Mouse (Mus musculus) thymus, postnatal 0 days (tissue): ENCODE data around the gene Gfod1. TPM values are rescaled to one million over a fixed set of nuclear protein-coding genes. Genes with fewer than 3 reads are reported as not detected.

Experiments
- DNase-seq: peaks from one replicate; pipeline ENCODE4 v3.0.0-alpha.2; 2015; ENCODE audit warnings: low spot score
- polyA plus RNA-seq: library from polyadenylated mRNA; unstranded; fragments of >200 nt; fragmentation: Nextera tagmentation; extraction: Ambion mirVana; gene quantifications from 2 replicates; pipeline ENCODE4 v1.2.1, GENCODE M21; 2015

The Gfod1 gene
- polyA plus RNA-seq, 1 experiment from 2014 or later: 1.8 TPM

GRCm38 (mm10) chr13:43203641-43204040 is 100.3 kb downstream of the Gfod1 start:
- DNase-seq: no peak

DNA sequence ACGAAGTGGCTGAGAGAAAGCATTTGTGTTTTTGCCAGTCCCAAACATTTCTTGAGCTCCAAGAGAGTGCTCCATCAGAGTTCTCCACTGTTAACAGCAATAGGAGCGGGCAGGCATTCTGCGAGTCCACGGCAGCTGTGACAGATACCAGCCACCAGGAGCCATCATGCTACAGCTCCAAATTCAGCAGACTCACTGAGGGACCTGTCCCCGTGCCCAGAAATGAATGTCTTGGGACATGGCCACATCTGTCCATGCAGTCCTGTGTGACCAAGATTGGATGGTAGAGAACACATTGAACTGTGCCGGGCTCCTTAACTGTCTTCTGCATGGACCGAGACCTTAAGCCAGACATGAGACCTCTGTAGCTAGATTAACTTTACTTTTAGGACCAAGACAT is 100.7 kb downstream of the Gfod1 start:
- no peak for DNase-seq

DNA sequence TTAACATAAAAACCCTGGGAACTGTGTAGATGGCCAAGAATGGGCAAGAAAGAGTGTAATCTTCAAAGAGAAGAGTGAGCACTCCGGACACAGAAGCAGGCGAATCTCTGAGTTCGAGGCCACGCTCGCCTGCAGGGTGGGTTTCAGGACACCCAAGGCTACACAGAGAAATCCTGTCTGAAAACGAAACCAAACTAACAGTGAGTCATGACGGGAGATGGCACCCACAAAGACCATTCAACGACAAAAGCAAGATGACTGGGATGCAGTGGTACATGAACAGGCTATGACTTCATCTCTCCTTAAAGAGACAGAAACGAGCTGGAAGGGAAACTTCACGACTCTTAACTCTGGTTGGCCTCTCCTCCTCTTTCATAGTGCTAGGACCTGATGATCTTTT is 101.6 kb downstream of the Gfod1 start:
- DNase-seq: no peak

- DNase-seq: peak; percentile 43
These were observed 102.9 kb downstream of the Gfod1 start for GRCm38 (mm10) chr13:43201033-43201432.

DNA sequence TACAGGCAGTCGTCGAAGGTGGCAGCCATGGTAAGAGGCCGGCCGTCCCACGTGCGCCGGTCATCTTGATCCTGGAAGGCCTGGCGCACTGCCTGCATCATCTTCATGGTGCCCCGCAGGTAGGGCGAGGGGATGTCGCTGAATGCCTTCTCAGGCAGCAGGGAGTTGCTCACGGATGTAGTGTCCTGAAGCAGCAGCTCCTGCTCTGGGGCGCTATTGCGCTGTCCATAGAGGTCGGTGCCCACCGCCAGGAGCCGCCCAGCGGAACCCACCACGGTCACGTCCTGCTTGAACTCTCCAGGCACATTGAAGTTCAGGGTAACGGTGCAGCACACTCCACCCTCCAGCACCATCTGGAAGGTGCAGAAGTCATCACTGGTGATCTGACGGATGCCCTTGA is 103.5 kb downstream of the Gfod1 start:
- no peak for DNase-seq

DNA sequence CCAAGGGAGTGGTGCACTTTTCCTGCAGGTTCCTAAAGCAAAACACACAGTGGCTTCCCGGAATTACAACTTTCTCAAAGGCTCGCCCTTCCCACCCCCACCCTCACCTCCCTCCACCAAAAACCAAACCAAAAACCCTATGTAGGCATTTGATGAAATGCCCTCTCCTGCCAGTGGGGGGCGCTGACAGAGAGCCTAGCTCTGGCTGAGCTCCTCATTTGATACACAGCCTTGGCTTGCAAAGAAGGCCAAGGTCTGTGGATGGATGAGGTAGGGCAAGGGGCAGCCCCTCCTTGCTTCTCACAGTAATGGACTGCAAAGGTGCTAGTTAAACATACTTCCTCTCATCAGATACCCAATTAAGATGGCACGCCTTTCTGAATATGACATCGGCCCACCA is 104.2 kb downstream of the Gfod1 start:
- peak; percentile 35 for DNase-seq

GRCm38 (mm10) chr13:43199282-43199681 is 104.7 kb downstream of the Gfod1 start:
- no peak for DNase-seq

GRCm38 (mm10) chr13:43197187-43197586 is 106.8 kb downstream of the Gfod1 start:
- DNase-seq: peak; percentile 48

DNA sequence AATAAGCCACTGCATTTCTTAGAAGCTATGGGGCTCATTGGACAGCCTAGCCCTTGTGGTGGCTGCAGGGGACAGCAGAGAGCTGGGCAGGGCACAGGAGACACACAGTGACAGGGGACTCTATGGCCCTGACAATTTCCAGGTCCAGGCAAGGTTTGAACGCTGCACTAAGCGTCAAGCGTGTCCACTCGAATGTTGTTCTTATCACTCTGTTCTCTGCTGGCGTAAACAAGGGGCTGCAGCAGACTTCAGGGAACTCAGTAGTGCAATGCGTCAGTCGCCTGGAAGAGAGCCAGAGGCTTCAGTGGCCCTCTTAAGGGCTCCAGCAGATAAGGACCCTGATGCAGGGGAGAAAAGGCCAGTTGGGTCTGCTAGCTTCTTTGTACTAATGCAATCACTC is 108.0 kb downstream of the Gfod1 start:
- no peak for DNase-seq

- no peak for DNase-seq
These were observed 110.0 kb downstream of the Gfod1 start for GRCm38 (mm10) chr13:43193932-43194331.

DNA sequence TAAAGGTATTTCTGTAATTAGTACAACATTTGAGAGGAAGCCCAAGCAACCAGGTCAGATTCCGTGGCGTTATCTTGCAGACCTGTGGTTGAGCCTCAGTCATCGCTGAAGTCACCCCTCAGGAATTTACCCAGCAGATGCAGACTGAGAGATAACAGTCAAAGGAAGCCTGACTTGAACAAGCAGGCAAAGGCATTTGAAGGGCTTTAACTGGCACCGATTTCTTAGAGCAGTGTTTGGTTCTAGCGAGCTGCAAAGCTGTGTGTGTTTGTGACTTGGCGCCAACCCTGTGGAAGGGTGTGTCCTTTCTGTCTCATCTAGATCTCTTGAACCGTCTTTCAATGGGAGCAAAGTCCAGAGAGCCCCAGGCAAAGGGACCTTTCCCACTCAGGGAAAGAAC is 110.7 kb downstream of the Gfod1 start:
- no peak for DNase-seq

DNA sequence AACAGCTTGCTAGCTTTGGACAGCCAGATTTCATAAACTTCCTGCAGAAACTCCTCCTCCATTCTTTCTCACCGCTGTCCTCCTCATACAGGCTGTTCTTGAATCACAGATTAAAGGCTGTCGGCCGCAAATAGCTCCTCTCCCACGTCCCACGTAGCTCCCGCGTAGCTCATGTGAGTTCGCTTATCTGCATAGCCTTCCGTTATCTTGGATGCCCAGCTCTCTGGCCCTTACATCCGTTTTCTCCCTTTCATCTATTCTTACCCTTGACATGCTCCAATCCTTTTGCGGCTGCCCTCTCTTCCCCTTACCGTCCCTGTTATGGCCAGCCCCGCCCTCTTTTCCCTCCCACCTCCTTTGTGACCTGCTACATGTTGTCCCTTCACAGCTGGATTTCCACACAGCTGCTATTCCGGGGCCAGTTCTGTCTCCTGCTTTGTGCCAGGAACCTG is 112.2 kb downstream of the Gfod1 start:
- DNase-seq: peak; percentile 18

GRCm38 (mm10) chr13:43191290-43191689 is 112.7 kb downstream of the Gfod1 start:
- no peak for DNase-seq

DNA sequence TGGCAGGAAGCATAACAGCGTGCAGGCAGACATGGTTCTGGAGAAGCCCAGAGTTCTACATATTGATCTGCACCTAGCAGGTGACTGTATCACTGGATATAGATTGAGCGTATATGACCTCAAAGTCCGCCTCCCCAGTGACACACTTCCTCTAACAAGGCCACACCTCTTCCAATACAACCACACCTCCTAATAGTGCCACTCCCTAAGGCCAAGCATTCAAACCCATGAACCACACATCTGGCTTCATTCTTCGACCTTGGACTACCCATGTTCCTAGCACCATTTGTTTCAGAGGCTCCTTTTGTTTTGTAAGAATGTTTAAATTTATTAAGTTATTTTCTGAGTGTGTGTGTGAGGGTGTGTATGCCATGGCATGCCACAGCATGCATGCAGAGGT is 116.2 kb downstream of the Gfod1 start:
- DNase-seq: no peak

DNA sequence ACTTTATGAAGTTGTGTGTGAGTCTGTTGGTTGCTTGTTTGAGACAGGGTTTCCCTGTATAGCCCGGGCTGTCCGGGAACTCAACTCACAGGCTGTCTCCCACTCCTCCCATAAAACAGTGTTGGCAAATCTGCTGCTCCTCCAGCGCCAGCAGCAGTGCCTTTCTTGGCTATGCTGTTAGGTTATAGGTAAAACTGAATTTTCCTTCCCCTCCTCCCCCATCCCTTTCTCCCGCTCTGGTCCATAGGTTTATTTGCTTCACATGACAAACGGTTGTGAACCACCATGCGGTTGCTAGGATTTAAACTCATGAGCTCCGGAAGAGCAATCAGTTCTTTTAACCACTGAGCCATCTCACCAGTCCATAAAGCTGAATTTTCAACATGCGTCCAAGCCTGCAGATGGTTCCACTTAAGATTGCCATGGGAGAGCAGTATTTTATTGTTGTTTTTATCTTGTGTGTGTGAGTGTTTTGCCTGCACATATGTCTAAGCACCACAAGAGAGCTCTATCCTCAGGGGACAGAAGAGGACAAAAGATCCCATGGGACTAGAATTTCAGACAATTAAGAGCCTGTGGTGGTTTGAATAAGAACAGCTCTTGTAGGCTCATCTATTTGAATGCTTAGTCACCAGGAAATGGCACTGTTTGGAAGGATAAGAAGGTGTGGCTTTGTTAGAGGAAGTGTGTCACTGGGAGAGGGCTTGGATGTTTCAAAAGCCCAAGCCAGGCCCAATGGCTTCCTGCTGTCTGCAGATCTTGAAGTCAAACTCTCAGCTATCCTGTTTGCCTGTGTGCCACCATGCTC is 120.5 kb downstream of the Gfod1 start:
- no peak for DNase-seq

- DNase-seq: peak; percentile 85
These were observed 121.3 kb downstream of the Gfod1 start for GRCm38 (mm10) chr13:43182465-43183201.

DNA sequence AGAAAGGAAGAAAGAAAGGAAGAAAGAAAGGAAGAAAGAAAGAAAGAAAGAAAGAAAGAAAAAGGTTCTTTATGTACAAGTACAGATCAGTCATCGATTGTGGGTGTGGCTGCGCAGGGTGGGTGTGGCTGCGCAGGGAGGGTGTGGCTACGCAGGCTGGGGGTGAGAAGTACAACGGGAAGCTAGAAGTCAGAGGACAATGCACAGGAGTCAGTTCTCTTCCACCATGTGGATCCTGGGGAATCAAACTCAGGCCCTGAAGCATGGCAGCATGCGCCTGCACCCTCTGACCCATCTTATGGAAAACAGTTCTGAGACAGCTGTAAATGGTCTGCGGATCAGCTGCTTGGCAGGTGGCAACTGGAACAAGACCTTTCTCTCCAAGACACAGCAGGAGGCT is 122.9 kb downstream of the Gfod1 start:
- no peak for DNase-seq

DNA sequence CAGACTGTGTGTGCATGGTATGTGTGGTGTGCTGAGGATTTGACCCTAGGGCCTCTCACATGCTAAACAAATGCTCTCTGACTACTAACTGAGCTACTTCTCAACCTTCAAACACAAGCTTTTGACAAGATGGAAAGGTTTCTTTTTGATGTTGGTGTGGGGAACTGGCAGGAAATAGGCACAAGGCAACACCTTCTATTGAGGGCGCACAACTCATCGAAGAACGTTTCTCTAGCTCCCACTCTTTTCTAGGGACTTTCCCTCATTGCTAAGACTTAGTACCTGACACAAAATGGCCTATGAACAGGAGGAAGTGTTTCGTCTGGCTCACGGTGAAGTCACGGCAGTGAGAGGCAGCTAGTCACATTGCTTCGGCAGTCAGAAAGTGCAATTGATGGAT is 126.7 kb downstream of the Gfod1 start:
- DNase-seq: peak; percentile 32

DNA sequence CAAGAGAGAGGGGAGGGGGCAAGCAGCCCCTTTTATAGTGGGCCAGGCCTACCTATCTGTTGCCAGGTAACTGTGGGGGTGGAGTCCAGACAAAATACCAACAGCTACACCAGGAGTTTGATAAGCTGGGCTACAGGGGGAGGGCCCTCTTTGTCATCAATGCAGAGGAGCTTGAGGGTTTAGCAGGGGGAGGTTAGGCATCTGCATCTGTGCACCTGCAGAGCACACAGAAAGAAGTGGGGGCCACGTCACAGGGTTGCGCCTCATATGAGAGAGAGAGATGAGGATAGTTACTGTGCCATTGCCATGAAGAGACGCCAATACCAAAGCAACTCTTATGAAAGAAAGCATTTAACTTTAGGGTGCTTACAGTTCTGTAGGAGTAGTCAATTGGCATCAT is 127.3 kb downstream of the Gfod1 start:
- peak; percentile 57 for DNase-seq

DNA sequence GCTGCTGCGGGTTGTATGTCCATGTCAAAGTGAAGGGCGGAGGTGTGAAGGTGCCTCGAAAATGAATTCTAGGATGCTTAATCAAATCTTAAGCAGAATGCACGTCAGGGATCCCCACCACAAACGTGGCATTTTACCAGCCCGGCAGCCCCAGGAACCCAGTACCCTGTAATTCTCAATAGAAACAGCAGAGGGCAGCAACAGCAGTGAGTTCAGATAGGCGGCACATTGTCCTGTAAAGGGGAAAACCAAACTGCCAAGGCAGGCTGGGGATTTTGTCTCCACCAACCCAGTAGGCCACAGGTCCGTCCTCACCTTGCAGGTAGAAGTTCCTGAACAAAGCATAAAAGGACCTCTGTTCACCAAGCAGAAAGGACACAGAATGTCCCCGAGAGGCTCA is 130.7 kb downstream of the Gfod1 start:
- peak; percentile 81 for DNase-seq

- DNase-seq: no peak
These were observed 131.8 kb downstream of the Gfod1 start for GRCm38 (mm10) chr13:43172036-43172713.
